Mouse (Mus musculus): ENCODE results near the gene Aars2.

GRCm38 (mm10) chr17:45505941-45506465, 638 bp upstream of the Aars2 start:
- no peak for TF ChIP-seq CTCF (IDR thresholded peaks at IDR 0.05 in 2 of 3, conservative IDR thresholded peaks at IDR 0.05 in 1 of 3; ENCODE audit: control insufficient read depth in 1 of 3, insufficient read depth in 1 of 3, low read depth in 2 of 3, low read length in 3 of 3, poor library complexity in 1 of 3, severe bottlenecking in 1 of 3)
- no peak for TF ChIP-seq ELF1 (IDR thresholded peaks at IDR 0.05; ENCODE audit: low read depth, low read length)
- no peak for TF ChIP-seq ZNF384 (IDR thresholded peaks at IDR 0.05; ENCODE audit: low read depth, low read length)
- no peak for TF ChIP-seq POLR2A (IDR thresholded peaks at IDR 0.05; ENCODE audit: control insufficient read depth in 1 of 2, insufficient read depth in 1 of 2, low read depth in 1 of 2, low read length in 2 of 2, poor library complexity in 1 of 2)
- no peak for TF ChIP-seq CHD1 (IDR thresholded peaks at IDR 0.05; ENCODE audit: low read depth, low read length)
